Mouse (Mus musculus) megakaryocyte, embryonic 14.5 days (primary cell): Measurements from ENCODE around the gene Gm13290.

Experiments
- FLI1 ChIP-seq: IDR thresholded peaks from 2 replicates; pipeline ENCODE4 v1.6.1; 2012; ENCODE audit warnings: low read length, inconsistent platforms, mixed read lengths
- GATA1 ChIP-seq: IDR thresholded peaks from 3 replicates; pipeline ENCODE4 v1.6.1; 2012; ENCODE audit warnings: mixed read lengths, low read length, inconsistent platforms, borderline replicate concordance

- TF ChIP-seq GATA1: no peak
- no peak for TF ChIP-seq FLI1
These were observed 42.3 kb downstream of the Gm13290 start, which contains the start of gene Ifna7 for GRCm38 (mm10) chr4:88815928-88816327.
